Mouse (Mus musculus) spleen, adult 2 months (tissue): ENCODE measurements around the gene Oca2.

Source experiments
- CTCF ChIP-seq: fragments of 200-500 bp; IDR thresholded peaks from 2 replicates; pipeline ENCODE4 v1.5.1; 2011; ENCODE audit warnings: mild to moderate bottlenecking, inconsistent platforms; ENCODE audit not compliant: insufficient read depth, insufficient read length, insufficient replicate concordance; ENCODE audit errors: extremely low read depth
- POLR2A ChIP-seq: fragments of 200-500 bp; IDR thresholded peaks from 2 replicates; pipeline ENCODE4 v1.6.1; 2011; ENCODE audit warnings: low read depth, low read length, inconsistent platforms

- TF ChIP-seq POLR2A (no peak), CTCF (no peak)
These were observed 260.9 kb downstream of the Oca2 start for GRCm38 (mm10) chr7:56500438-56500837.
